Mouse (Mus musculus) layer of hippocampus, postnatal 14 days (tissue): Measurements from ENCODE around the gene Nfib. TPM values are rescaled to one million over a fixed set of nuclear protein-coding genes. Genes with fewer than 3 reads are reported as not detected.

ENCODE experiments used
- DNase-seq, 2 experiments: peaks; one replicate each; pipeline ENCODE4 v3.0.0; 2021 to 2022; ENCODE audit warnings: low spot score in 2 of 2, mixed read lengths in 1 of 2
- total RNA-seq, 2 experiments: library from RNA; stranded (reverse); gene quantifications; 2 replicates each; pipeline ENCODE4 v1.2.3; 2021

The Nfib gene
- total RNA-seq, 2 experiments from 2014 or later = 197 to 217 TPM

DNA sequence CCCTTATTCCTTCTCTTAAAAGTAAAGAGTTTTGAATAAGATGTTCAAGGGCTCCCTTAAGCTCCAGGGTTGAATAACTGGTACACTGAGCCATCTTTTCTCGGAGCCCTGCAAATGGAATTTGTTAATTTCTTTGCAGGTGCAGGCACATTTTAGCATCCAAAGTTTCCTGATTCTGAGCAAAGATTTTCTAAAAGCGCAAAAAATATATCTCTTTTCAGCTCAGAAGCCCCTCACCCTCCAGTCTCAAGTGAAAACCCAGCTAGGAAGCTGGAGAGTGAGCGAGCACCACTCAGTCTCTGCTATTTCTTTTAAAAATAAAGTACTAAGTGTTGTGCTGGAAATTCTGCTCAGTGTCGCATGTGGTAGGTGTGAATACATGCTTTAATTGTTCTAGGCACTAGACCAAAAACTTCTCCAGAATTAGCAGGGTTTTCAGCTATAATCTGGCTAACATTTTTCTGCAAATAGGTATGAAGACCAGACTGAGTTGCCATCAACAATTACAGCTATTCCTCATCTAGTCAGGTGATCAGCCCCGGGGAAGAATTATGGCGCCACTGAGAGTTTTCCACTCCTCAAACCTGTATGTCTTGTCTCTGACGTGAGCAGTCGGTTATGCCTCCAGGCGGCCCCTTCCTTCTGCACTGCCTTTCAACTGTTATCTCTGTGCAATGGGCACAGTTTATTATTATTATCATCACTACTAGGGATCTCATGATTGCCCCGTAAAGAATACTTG lies 162.7 kb downstream of the Nfib start:
- DNase-seq = no peak

- peak; percentile 73 to 94 for DNase-seq
Observed at GRCm38 (mm10) chr4:82541894-82542510, 163.5 kb downstream of the Nfib start.

DNA sequence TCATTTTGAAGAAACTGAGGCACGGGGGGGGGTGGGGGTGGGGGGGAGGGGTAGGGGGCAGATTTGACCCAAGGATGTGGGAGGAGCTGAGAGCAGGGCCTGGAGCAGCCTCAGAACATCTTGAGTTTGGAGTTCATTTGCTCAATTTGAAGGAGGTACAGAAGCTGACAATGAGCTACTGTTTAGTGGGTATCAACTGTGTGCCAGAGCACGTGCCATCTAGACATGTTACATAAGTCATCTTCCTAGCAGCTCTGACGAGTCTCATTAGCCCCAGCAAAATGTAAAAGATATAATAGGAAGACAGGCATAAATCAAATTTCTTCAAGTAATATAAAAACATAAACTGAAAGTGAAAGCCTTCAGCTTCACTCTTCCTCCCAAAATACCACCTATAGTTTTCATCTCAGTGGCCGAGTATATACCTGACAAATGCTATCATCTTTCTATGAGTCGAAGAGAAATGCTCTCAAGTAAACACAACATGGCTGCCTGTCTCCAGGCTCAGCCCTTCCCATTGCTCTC lies 165.0 kb downstream of the Nfib start:
- no peak for DNase-seq

DNA sequence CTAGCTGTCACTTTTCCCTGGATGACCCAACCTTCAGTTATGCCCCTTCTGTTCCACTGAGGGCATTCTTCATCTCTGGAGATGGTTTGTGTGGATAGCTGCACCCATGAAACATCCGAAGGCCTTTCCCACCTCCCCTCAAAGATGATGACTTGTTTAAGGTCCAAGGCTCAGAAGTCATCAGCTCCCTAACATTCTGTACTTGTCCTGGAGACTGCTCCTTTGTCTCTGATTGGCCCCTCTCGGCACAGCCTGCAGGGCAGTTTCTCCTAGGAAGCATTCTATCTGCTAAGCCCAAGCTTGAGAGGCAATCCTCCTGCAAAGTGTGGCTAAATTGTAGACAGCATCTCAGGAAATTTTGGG lies 165.5 kb downstream of the Nfib start:
- DNase-seq = no peak

DNA sequence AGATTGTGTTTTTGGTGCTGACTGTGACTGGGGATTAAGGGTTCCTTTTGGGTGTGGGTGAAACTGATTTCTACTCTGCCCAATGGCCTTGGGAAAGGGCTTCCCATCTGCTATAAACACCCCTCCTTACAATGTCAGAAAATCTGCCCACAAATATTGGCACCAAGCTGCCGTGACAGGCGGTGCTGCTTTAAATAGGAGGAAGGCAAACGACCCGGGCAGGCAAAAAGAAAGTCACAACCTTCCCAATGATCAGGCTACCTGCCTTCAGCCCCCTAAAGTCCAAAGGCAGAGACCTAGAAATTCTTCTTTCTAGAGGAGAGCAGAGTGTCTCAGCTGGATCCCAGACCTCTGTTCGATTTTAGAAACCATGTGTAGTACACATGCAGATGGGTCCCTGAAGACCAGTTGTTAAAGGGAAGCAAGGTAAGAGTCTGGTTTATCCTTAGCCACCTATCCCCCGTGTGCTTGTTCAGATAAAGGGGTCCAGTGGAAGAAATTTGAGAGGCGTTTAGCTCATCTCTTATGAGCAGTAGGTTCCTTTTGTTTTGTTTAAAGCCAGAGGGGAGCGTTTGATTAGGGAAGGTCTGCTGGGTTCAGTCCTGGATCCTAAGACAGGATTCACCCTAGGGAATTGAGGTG lies 166.0 kb downstream of the Nfib start:
- peak in 1 of 2 experiments; percentile 55 for DNase-seq

- DNase-seq = no peak
Observed at GRCm38 (mm10) chr4:82538815-82539214, 166.7 kb downstream of the Nfib start.

GRCm38 (mm10) chr4:82538069-82538811 lies 167.3 kb downstream of the Nfib start:
- DNase-seq = peak; percentile 44 to 74

DNA sequence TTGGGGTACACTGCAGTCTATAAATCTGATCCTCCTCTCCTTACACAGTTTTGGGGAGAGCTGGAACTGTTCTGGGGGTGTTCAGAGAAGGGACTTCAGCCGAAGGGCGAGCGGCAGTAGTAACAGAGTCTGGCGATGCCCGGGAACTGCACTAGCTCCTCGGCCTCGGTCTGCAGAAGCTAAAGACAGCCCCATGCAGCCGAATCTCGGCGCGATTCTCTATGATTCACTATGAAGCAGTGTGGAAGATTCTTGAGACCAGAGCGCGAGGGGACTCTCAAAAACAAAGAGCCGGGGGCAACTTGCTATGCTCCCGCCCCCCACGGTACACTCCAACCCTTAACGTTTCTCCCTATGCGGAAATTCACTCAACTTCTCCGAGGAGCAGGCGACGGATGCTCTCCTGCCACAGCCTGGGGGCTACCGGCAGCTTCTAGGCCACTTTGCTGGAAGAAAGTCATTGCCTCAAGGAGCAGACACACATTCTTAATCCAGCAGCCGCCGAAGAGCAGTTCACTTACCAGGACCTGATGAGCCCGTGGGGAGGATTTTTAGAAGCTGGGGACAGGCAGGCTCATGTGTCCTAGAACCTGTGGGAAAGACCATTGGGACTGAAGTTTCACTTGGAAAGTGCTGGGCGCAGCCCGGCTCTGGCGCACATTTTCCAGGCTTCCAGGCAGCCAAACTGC lies 168.1 kb downstream of the Nfib start:
- peak; percentile 59 to 82 for DNase-seq

DNA sequence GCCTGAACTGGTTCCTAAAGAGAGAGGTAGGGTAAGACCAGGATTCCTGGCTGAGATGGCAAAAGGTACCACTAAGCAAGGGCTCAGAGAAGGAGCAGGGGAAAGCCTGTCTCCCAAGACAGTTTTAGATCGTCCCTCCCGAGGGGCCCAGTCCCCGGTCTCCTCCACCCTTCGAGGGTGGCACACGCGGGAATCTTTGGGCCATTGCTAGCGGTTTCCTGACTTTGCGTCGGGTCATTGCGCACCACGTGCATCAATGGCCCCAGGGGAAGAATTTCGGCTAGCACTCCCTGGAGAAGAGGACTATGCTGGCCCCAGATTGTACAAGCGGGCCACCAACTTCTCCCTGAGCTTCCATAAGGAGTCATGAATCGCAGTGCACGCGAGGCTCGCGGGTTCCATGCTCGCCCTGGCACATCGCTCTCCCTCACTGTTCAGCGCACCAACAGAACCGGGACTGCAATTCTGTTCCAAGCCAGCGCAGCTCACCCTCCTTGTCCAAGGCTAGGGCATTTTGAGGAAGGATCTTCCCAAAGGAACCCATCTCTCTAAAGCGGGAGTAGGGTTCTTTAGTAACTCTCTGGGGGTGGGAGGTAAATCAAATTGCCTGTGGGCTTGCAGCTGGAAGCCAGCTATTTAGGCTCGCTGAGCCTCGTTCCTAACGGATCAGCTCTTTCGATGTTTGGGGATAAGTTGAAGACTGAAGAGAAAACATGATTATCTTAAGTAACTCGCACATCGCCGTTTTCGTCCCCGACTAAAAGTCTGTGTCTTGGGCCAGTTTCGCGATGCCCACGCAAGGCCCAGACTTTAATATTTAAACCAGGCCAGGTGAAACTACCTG lies 168.9 kb downstream of the Nfib start:
- DNase-seq = peak; percentile 48 to 74

DNA sequence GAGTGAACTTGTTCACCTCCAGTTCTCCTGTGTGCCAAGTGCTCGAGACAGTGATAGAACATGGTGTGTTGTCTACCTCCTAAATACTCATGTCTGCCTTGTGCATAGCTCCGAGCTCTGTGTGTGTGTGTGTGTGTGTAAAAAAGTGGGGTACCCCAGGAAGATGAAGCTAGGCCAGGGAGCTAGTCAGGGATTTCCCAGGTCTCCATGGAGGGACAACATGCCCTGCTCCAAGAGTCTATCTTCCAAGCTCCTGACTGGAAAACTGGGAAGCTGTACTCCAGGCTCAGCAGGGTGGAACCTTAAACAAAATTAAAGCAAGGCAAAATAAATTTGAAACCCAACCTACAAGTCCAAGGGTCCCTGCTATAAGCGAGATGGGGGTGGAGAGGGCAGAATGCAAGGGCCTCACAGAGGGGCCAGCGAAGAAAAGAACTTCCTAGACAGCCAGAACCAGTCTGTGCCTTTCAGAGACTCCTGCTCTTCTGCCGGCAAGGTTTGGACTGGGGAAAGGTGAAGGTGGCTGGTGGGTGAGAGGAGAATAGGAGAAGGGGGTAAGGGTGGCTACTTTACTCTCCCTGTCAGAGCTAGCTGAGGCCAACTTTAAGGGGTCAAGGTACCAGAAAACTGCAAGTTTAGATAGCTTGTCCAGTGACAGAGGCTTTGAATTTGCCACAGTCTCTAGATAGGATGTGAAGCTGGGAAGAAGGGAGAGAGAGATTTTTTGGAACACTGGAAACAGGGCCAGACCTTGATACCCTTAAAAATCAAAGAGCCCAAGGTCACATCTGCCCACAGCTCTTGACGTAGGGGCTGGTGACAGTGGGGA lies 169.7 kb downstream of the Nfib start:
- no peak for DNase-seq

- no peak for DNase-seq
Observed at GRCm38 (mm10) chr4:82533231-82533630, 172.3 kb downstream of the Nfib start.

DNA sequence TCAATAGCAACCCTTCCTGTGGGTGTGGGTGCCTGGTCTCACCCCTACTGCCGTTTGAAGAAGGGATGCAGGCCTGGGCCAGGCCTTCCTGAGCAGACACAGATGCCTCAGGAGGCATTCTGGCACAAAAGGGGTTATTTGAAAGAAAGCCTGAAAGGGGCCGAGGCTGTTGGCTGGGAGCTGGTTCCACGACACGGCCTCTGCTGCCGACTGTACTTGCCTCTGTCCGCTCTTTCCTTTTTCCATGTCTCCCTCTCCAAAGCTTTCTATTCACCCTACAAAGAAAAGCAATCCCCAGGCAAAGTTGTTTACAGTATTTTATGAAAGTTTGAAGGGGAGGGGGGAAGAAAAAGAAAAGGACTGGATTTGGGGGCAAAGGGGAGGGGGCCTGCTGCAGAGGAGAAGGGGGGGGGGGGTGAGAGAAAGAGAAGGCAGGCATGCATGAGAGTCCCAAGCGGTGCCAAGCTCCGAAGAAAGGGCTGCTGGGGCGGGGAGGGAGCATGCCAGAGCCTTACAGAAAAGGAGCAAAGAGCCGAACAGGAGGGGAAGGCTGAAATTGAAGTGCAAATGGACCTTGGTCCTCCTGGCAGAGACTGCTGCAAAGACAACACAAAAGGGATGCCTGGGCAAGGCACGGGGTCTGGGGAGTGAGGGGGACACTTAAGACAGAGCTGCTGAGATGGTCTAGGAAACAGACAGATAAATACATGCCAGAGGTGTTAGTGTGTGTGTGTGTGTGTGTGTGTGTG lies 172.9 kb downstream of the Nfib start:
- no peak for DNase-seq

DNA sequence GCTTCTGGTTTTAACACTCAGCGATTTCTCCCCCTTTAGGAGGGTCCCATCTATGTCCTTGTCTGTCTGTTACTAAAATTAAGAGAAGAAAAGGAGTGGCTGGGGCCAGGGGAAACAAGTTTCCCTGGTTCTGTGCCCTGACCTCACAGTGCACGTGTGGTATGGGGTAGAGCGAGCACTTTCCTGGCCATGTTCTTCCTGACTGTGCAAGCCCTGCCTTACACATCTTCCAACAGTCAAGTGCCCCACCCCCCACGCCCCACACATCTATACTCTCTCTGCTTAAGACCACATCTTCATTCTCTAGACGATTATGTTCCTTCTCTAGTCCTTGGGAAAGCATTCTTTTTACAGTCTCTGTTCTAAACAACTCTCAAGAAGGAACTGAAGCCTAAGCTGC lies 173.6 kb downstream of the Nfib start:
- no peak for DNase-seq

DNA sequence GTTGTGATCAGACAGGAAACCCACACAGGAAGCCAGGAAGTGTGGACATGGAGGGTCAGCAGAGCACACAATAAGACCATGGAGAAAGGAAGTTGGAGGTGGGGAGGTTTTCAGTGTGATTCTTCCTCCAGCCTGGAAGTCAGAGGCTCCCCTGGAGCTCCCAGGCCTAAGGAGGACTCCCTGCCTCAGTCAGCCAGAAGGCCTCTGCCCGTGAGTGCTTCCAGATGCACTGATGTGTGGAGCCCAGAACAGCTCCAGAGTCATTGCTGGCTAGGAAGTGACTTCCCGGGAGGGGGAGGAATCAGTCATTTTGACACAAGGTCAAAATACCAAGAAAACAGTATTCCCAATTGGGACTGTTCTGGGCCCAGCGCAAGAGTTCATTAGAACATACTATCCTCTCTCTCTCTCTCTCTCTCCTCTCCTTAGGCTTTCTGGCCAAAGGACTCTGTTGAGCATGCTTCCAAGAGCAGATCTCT lies 174.6 kb downstream of the Nfib start:
- no peak for DNase-seq

- no peak for DNase-seq
Observed at GRCm38 (mm10) chr4:82528978-82529377, 176.6 kb downstream of the Nfib start.

GRCm38 (mm10) chr4:82519935-82520334 lies 185.6 kb downstream of the Nfib start:
- no peak for DNase-seq

DNA sequence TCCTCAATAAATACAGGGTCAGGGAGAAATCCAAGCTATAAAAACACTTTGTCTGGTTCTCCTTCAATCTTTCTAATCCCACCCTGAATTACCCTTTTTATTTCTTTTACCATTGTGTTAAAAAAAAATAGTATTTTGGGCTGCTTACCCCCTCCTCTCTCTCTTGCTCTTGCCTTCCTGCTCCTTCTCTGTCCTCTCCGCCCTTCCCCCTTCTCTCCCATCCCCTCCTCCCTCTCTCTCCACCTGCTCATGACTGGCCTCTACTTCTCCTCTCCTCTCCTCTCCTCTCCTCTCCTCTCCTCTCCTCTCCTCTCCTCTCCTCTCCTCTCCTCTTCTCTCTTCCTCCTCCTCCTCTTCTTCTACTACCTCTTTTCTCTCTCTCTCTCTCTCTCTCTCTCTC lies 187.4 kb downstream of the Nfib start:
- no peak for DNase-seq

- peak in 1 of 2 experiments; percentile 45 for DNase-seq
Observed at GRCm38 (mm10) chr4:82517311-82517710, 188.2 kb downstream of the Nfib start.
